Mouse (Mus musculus) midbrain, embryonic 16.5 days (tissue): ENCODE measurements at regions not wholly inside any gene's neighbourhood (a gene's known extent, or its start where the extent isn't known, plus 50 kb on each side); places are given as distances from the start of the nearest gene placed in this dataset.
"Not testable (repeated sequence)": the region's sequence is repeated elsewhere in the genome, so short reads cannot be mapped to it uniquely, and the experiment has no call there.

Source experiments
- ATAC-seq: fragments of 200-750 bp; cut with Nextera tagmentation; 2 replicates; pipeline ENCODE4 v1.8.0; 2017; ENCODE audit warnings: moderate TSS enrichment
- H3K27ac ChIP-seq: fragments of 300-500 bp; sonication (generic); 2 replicates; pipeline ENCODE4 v1.5.1; 2014; ENCODE audit warnings: mild to moderate bottlenecking, low read length, mixed read lengths
- H3K27me3 ChIP-seq: fragments of 300-500 bp; sonication (generic); 2 replicates; pipeline ENCODE4 v1.6.1; 2014; ENCODE audit warnings: low read depth, low read length, mixed read lengths; ENCODE audit not compliant: control insufficient read depth, insufficient read depth
- H3K36me3 ChIP-seq: fragments of 300-500 bp; sonication (generic); 2 replicates; pipeline ENCODE4 v1.6.1; 2014; ENCODE audit warnings: mild to moderate bottlenecking, low read length, moderate library complexity, mixed read lengths; ENCODE audit not compliant: control insufficient read depth, insufficient read depth
- H3K4me1 ChIP-seq: fragments of 300-500 bp; sonication (generic); 2 replicates; pipeline ENCODE4 v1.6.1; 2014; ENCODE audit warnings: mild to moderate bottlenecking, low read length, mixed read lengths; ENCODE audit not compliant: control insufficient read depth, insufficient read depth
- H3K4me2 ChIP-seq: fragments of 300-500 bp; sonication (generic); 2 replicates; pipeline ENCODE4 v1.6.1; 2014; ENCODE audit warnings: mild to moderate bottlenecking, low read length, mixed read lengths
- H3K4me3 ChIP-seq: fragments of 300-500 bp; sonication (generic); 2 replicates; pipeline ENCODE4 v1.5.1; 2014; ENCODE audit warnings: low read depth, mild to moderate bottlenecking, low read length, moderate library complexity, mixed read lengths
- H3K9ac ChIP-seq: fragments of 300-500 bp; sonication (generic); 2 replicates; pipeline ENCODE4 v1.6.1; 2014; ENCODE audit warnings: low read depth, low read length, mixed read lengths
- H3K9me3 ChIP-seq: fragments of 300-500 bp; sonication (generic); replicated peaks from 2 replicates; pipeline ENCODE4 v1.6.1; 2014; ENCODE audit warnings: mild to moderate bottlenecking, low read length, mixed read lengths; ENCODE audit not compliant: control insufficient read depth, poor library complexity, severe bottlenecking
- WGBS: fragments of 180-500 bp; shearing (Covaris S2); extraction: QIAGEN DNeasy Blood & Tissue Kit; methylation state at CpG from one replicate; pipeline ENCODE4 v1.1.7; 2014; 5-methylcytosine and 5-hydroxymethylcytosine counted together

DNA sequence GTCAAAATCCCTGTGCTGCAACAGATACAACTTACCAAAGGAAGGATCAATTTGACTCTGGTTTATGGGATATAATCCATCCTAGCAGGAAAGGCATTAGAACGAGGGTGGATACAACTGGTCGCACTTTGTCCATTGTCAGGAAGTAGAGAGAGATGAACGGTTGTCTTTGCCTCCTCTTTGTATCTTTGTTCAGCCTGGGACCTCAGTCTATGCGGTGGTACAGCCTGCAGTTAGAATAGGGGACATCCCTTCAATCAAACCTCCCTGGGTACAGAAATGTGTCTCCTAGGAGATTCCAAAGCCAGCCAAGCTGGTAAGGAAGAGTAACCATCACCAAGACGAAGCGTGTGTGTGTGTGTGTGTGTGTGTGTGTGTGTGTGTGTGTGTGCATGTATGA is 52.1 kb upstream of the Slc2a12 start:
- not testable (repeated sequence) for ATAC-seq, H3K27ac ChIP-seq, H3K4me2 ChIP-seq, H3K4me1 ChIP-seq, H3K36me3 ChIP-seq, H3K9ac ChIP-seq, H3K9me3 ChIP-seq, H3K4me3 ChIP-seq, H3K27me3 ChIP-seq
- WGBS: 62% methylated on average over 6 of the region's 6 CpGs
